ENCODE assay signal across 26 mouse cellular contexts in genomic region chr7:6429381-6429780, GRCm38 (mm10). TPM values are rescaled to one million over a fixed set of nuclear protein-coding genes. Genes with fewer than 3 reads are reported as not detected.
DNase-seq lines count a peak whose midpoint lies in the region; ATAC-seq and TF ChIP-seq lines count a peak whose summit lies in the region.
"Had no signal": no experiment of that assay in that cellular context is flagged by ENCODE, and none has a peak within 500 bp of the region (broad histone marks: within the 10 kb centered on the region; RNA-seq: fewer than 3 reads in every experiment).

No protein-coding gene starts in this region.

- H3K27me3 ChIP-seq in forebrain, embryonic 12.5 days = no peaks in the 10 kb centered on the region
- H3K27me3 ChIP-seq in neural tube, embryonic 15.5 days (replicated peaks) = no peaks in the 10 kb centered on the region
- H3K27me3 ChIP-seq: heart, embryonic 15.5 days; limb, embryonic 13.5 days had no signal

- H3K9ac ChIP-seq in forebrain, embryonic 12.5 days = no peak overlapping the region
- H3K9ac ChIP-seq in neural tube, embryonic 15.5 days (replicated peaks) = no peak overlapping the region
- H3K9ac ChIP-seq: heart, embryonic 15.5 days; limb, embryonic 13.5 days had no signal

- H3K4me2 ChIP-seq in forebrain, embryonic 12.5 days = no peak overlapping the region
- H3K4me2 ChIP-seq in neural tube, embryonic 15.5 days = no peak overlapping the region
- H3K4me2 ChIP-seq: heart, embryonic 15.5 days; limb, embryonic 13.5 days had no signal

- TF ChIP-seq CTCF in gastrocnemius, adult 2 months (IDR thresholded peaks at IDR 0.05) = peak; percentile 13; the same call in 1 of the 2 replicates
- TF ChIP-seq CTCF in left cerebral cortex, adult 2 months (IDR thresholded peaks at IDR 0.05) = peak; percentile 16

- WGBS in forebrain, embryonic 12.5 days = 90% methylated on average over 3 of the region's 3 CpGs
- WGBS in neural tube, embryonic 15.5 days = 85% methylated on average over 3 of the region's 3 CpGs

- H3K36me3 ChIP-seq in forebrain, embryonic 12.5 days (replicated peaks) = no peaks in the 10 kb centered on the region
- peaks cover 15% of the 10 kb centered on the region; the same call in 1 of the 2 replicates for H3K36me3 ChIP-seq in neural tube, embryonic 15.5 days
- H3K36me3 ChIP-seq: forebrain, embryonic 10.5 days; heart, embryonic 15.5 days; limb, embryonic 13.5 days had no signal

- H3K4me3 ChIP-seq in gastrocnemius, adult 2 months = no peak overlapping the region
- no peak overlapping the region for H3K4me3 ChIP-seq in left cerebral cortex, adult 2 months
- no peak overlapping the region for H3K4me3 ChIP-seq in forebrain, embryonic 12.5 days (replicated peaks)
- H3K4me3 ChIP-seq in neural tube, embryonic 15.5 days (replicated peaks) = no peak overlapping the region
- H3K4me3 ChIP-seq: forebrain, embryonic 10.5 days; heart, embryonic 15.5 days; limb, embryonic 13.5 days had no signal

- no peak for DNase-seq in gastrocnemius, adult 2 months
- DNase-seq in gastrocnemius, adult 18-20 months (ENCODE audit: low spot score) = no peak
- no peak for DNase-seq in left cerebral cortex, adult 2 months (ENCODE audit: extremely low spot score in 1 of 2, low spot score in 2 of 2)
- DNase-seq in left cerebral cortex, postnatal 4 days = no peak
- DNase-seq in 3T3-L1 (ENCODE audit: low read depth, low spot score) (peak; percentile 3), R1 (ENCODE audit: low read depth, low spot score) (peak; percentile 49)
- DNase-seq: adrenal gland, postnatal 25 days; cerebellum, adult 18-20 months; cerebellum, postnatal 25 days; gastrocnemius, postnatal 14 days; heart, adult 18-20 months; heart, postnatal 4 days; kidney, adult 8-10 months; kidney, postnatal 36 days; lung, adult 2 months; lung, postnatal 4 days; thymus, postnatal 4 days had no signal

- no peak for ATAC-seq in forebrain, embryonic 12.5 days (ENCODE audit: low FRiP score)
- ATAC-seq in neural tube, embryonic 15.5 days (ENCODE audit: low FRiP score) = no peak
- ATAC-seq: hindbrain, embryonic 16.5 days had no signal

- no peak overlapping the region for H3K27ac ChIP-seq in gastrocnemius, adult 2 months
- H3K27ac ChIP-seq in left cerebral cortex, adult 2 months = no peak overlapping the region
- no peak overlapping the region for H3K27ac ChIP-seq in forebrain, embryonic 12.5 days
- H3K27ac ChIP-seq in neural tube, embryonic 15.5 days (replicated peaks) = no peak overlapping the region
- H3K27ac ChIP-seq: forebrain, embryonic 10.5 days; heart, embryonic 15.5 days; limb, embryonic 13.5 days had no signal

- intact Hi-C loops in gastrocnemius, adult 2 months (cut with DNase I) = no loop called here
- intact Hi-C loops in left cerebral cortex, adult 2 months (cut with DNase I) = no loop called here
- intact Hi-C loops in left cerebral cortex, postnatal 4 days (cut with DNase I) = no loop called here

- H3K4me1 ChIP-seq in forebrain, embryonic 12.5 days = 0 out of 2 replicates have a peak, but pooled peaks cover 1% of the 10 kb centered on the region
- H3K4me1 ChIP-seq in neural tube, embryonic 15.5 days = peaks cover 6% of the 10 kb centered on the region; the same call in 1 of the 2 replicates
- H3K4me1 ChIP-seq: heart, embryonic 15.5 days; limb, embryonic 13.5 days had no signal

- H3K9me3 ChIP-seq in forebrain, embryonic 12.5 days = no peaks in the 10 kb centered on the region
- 0 out of 2 replicates have a peak, but pooled peaks cover 3% of the 10 kb centered on the region for H3K9me3 ChIP-seq in neural tube, embryonic 15.5 days (replicated peaks)

RNA-seq across cellular contexts. Expression of gene Olfr1344, which starts 9.1 kb away (rescaled TPM):
- total RNA-seq in gastrocnemius, adult 2 months (2021) = not detected
- not detected for total RNA-seq in gastrocnemius, adult 18-20 months (2021)
- 1 to 10 TPM in 1 of 2 experiments, under 1 TPM in 1; 0.82 to 1.5 TPM for total RNA-seq in left cerebral cortex, adult 2 months (2021)
- total RNA-seq in left cerebral cortex, postnatal 4 days (2021) = under 1 TPM in 1 of 2 experiments, not detected in 1; 0.54 TPM
- 0.11 TPM in 1 of 2 replicates, not detected in the other for polyA plus RNA-seq in forebrain, embryonic 12.5 days (2016; fragmentation: Nextera tagmentation; extraction: Ambion mirVana)
- polyA plus RNA-seq in neural tube, embryonic 15.5 days (2015; fragmentation: Nextera tagmentation; extraction: Ambion mirVana) = 0.05 and 0.10 TPM in 2 replicates
- total RNA-seq: adrenal gland, postnatal 25 days; gastrocnemius, postnatal 14 days; heart, adult 18-20 months; heart, postnatal 4 days had no signal
- polyA plus RNA-seq: forebrain, embryonic 10.5 days; heart, embryonic 15.5 days; limb, embryonic 13.5 days; lung, adult 2 months had no signal

RNA-seq across cellular contexts. Expression of gene Gm20715, which starts 19.3 kb away (rescaled TPM):
- not detected for total RNA-seq in gastrocnemius, adult 2 months (2021)
- total RNA-seq in gastrocnemius, adult 18-20 months (2021) = not detected
- under 1 TPM; 0.18 to 0.19 TPM for total RNA-seq in left cerebral cortex, adult 2 months (2021)
- total RNA-seq in left cerebral cortex, postnatal 4 days (2021) = under 1 TPM; 0.44 to 0.56 TPM
- polyA plus RNA-seq in forebrain, embryonic 12.5 days (2016; fragmentation: Nextera tagmentation; extraction: Ambion mirVana) = not detected in 2 replicates
- polyA plus RNA-seq in neural tube, embryonic 15.5 days (2015; fragmentation: Nextera tagmentation; extraction: Ambion mirVana) = 0.15 TPM in 1 of 2 replicates, not detected in the other
- total RNA-seq: gastrocnemius, postnatal 14 days; heart, adult 18-20 months; heart, postnatal 4 days had no signal
- polyA plus RNA-seq: forebrain, embryonic 10.5 days; heart, embryonic 15.5 days; hindbrain, embryonic 16.5 days; limb, embryonic 13.5 days; lung, adult 2 months had no signal

RNA-seq across cellular contexts. Expression of gene Olfr1336, which starts 26.6 kb away (rescaled TPM):
- total RNA-seq in gastrocnemius, adult 2 months (2021) = not detected
- not detected for total RNA-seq in gastrocnemius, adult 18-20 months (2021)
- under 1 TPM in 1 of 2 experiments, not detected in 1; 0.07 TPM for total RNA-seq in left cerebral cortex, adult 2 months (2021)
- under 1 TPM in 1 of 2 experiments, not detected in 1; 0.06 TPM for total RNA-seq in left cerebral cortex, postnatal 4 days (2021)
- polyA plus RNA-seq in forebrain, embryonic 12.5 days (2016; fragmentation: Nextera tagmentation; extraction: Ambion mirVana) = 0.03 TPM in 1 of 2 replicates, not detected in the other
- 0.03 TPM in 1 of 2 replicates, not detected in the other for polyA plus RNA-seq in neural tube, embryonic 15.5 days (2015; fragmentation: Nextera tagmentation; extraction: Ambion mirVana)
- total RNA-seq: adrenal gland, postnatal 25 days; gastrocnemius, postnatal 14 days; heart, adult 18-20 months; heart, postnatal 4 days; left cerebral cortex, postnatal 10 days had no signal
- polyA plus RNA-seq: forebrain, embryonic 10.5 days; heart, embryonic 15.5 days; hindbrain, embryonic 16.5 days; limb, embryonic 13.5 days; lung, adult 2 months had no signal

RNA-seq across cellular contexts. Expression of gene Smim17, which starts 30.9 kb away (rescaled TPM):
- under 1 TPM; 0.45 to 0.77 TPM for total RNA-seq in gastrocnemius, adult 2 months (2021)
- under 1 TPM; 0.12 to 0.16 TPM for total RNA-seq in gastrocnemius, adult 18-20 months (2021)
- total RNA-seq in left cerebral cortex, adult 2 months (2021) = 10 to 100 TPM; 15.4 to 17.0 TPM
- total RNA-seq in left cerebral cortex, postnatal 4 days (2021) = 10 to 100 TPM; 12.2 to 16.6 TPM
- 0.82 and 1.6 TPM in 2 replicates for polyA plus RNA-seq in forebrain, embryonic 12.5 days (2016; fragmentation: Nextera tagmentation; extraction: Ambion mirVana)
- 7.8 and 9.5 TPM in 2 replicates for polyA plus RNA-seq in neural tube, embryonic 15.5 days (2015; fragmentation: Nextera tagmentation; extraction: Ambion mirVana)
- total RNA-seq: adrenal gland, postnatal 25 days; heart, adult 18-20 months; heart, postnatal 4 days had no signal
- polyA plus RNA-seq: heart, embryonic 15.5 days; lung, adult 2 months had no signal

RNA-seq across cellular contexts. Expression of gene Olfr1346, which starts 37.5 kb away (rescaled TPM):
- total RNA-seq in gastrocnemius, adult 2 months (2021) = not detected
- not detected for total RNA-seq in gastrocnemius, adult 18-20 months (2021)
- not detected for total RNA-seq in left cerebral cortex, adult 2 months (2021)
- total RNA-seq in left cerebral cortex, postnatal 4 days (2021) = not detected
- polyA plus RNA-seq in forebrain, embryonic 12.5 days (2016; fragmentation: Nextera tagmentation; extraction: Ambion mirVana) = not detected in 2 replicates
- polyA plus RNA-seq in neural tube, embryonic 15.5 days (2015; fragmentation: Nextera tagmentation; extraction: Ambion mirVana) = not detected in 2 replicates
- total RNA-seq: adrenal gland, postnatal 25 days; gastrocnemius, postnatal 14 days; heart, adult 18-20 months; heart, postnatal 4 days; layer of hippocampus, postnatal 10 days; left cerebral cortex, postnatal 10 days had no signal
- polyA plus RNA-seq: forebrain, embryonic 10.5 days; frontal cortex, adult 2 months; heart, embryonic 15.5 days; hindbrain, embryonic 16.5 days; limb, embryonic 13.5 days; lung, adult 2 months had no signal

Comparison
In these comparisons a context has a peak if more than half of its experiments do, and no peak if none do; other contexts are left out.
1. DNase-seq: peak in 3T3-L1 (single experiment) and R1 (single experiment); none in gastrocnemius, adult 2 months (single experiment), gastrocnemius, adult 18-20 months (single experiment), left cerebral cortex, adult 2 months (0 of 2) and left cerebral cortex, postnatal 4 days (single experiment).